Mouse (Mus musculus) embryo, embryonic 10.5 days (tissue): ENCODE results near the gene Fut9.

Experiments
- DNase-seq: peaks from one replicate; pipeline ENCODE4 v3.0.0-alpha.2; 2015; ENCODE audit warnings: low spot score

Fut9 gene

GRCm38 (mm10) chr4:25645580-25645979 lies 154.5 kb downstream of the Fut9 start:
- DNase-seq: no peak

GRCm38 (mm10) chr4:25641993-25642392 lies 158.1 kb downstream of the Fut9 start:
- DNase-seq: no peak

GRCm38 (mm10) chr4:25633262-25633661 lies 166.8 kb downstream of the Fut9 start:
- no peak for DNase-seq

GRCm38 (mm10) chr4:25628113-25628512 lies 171.9 kb downstream of the Fut9 start:
- peak; percentile 6 for DNase-seq

- DNase-seq: peak; percentile 7
Observed at GRCm38 (mm10) chr4:25627467-25627866, 172.6 kb downstream of the Fut9 start.

GRCm38 (mm10) chr4:25627039-25627438 lies 173.0 kb downstream of the Fut9 start:
- DNase-seq: peak; percentile 8

- no peak for DNase-seq
Observed at GRCm38 (mm10) chr4:25623176-25623575, 176.9 kb downstream of the Fut9 start.

GRCm38 (mm10) chr4:25617301-25617700 lies 182.7 kb downstream of the Fut9 start:
- DNase-seq: no peak

GRCm38 (mm10) chr4:25613426-25613825 lies 186.6 kb downstream of the Fut9 start:
- DNase-seq: no peak

- DNase-seq: no peak
Observed at GRCm38 (mm10) chr4:25610481-25610880, 189.6 kb downstream of the Fut9 start.

GRCm38 (mm10) chr4:25593218-25593617 lies 206.8 kb downstream of the Fut9 start:
- no peak for DNase-seq
